Mouse (Mus musculus): Measurements from ENCODE around the gene Ndufb7. TPM values are rescaled to one million over a fixed set of nuclear protein-coding genes. Genes with fewer than 3 reads are reported as not detected.
"Not testable (repeated sequence)": the region's sequence is repeated elsewhere in the genome, so short reads cannot be mapped to it uniquely, and the experiment has no call there.

Ndufb7 gene
- total RNA-seq (2021), result 100 to 1,000 TPM; 147 to 150 TPM

DNA sequence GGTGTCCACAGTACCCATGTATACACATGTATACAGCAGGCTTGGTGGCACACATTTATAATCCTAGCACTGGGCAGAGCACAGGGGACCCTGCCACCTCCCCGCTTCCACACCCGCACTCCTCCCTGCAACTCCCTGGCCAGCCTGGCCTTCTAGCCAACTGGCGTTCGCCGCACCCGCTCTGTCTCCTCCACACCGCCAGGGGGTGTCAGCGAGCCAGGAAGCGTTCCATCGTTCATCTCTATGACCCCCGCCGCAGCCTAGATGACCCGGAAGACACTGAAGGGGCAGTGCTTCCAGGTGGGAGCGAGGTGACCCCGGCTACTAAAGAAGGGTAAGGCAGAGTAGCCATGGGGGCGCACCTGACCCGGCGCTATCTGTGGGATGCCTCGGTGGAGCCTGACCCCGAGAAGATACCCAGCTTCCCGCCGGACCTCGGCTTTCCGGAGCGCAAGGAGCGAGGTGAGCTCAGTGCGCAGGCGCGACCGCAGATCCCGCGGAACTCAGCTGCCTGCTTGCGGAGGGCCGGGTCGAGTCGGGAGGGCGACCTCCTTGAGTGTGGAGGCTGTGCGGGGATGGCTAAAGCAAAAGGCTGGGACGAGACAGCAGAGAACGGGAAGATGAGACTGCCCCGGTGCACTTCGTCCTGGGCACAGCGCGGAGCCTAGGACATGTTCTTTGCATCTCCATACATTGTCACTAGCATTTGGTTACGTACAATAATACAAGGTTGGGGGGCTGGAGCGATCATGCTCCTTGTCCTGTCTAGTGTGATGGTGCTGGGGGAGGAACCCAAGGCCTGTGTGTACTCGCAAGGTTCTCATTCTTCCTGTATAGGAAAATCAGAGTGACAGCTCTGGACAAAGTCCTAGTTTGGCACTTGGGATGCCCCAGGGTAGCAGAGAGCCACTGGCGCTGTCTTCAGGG, at the start of gene Ndufb7:
Gene Ndufb7, plus strand, starts transcription at position 203 of the 927 bp plus-strand sequence.
- DNase-seq, result peak; percentile 95 to 96

DNA sequence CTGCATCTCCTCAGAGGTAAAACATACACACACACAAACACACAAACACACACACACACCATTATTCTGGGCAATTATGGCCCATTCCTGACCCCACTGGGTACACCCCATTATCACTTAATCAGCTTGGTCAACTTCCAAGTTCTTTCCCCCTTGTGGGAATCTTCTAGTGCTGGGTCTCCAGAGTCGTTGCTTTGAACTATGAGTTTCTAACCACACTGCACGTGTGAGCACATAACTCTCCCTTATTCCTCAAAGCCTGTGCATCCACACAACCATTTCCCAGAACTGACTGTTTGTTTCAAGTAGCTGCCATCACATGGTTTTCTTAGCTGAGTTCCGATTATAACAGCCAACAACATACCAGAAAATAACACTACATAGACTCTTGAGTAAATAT, 46.0 kb upstream of the Ndufb7 start:
- DNase-seq, result no peak

DNA sequence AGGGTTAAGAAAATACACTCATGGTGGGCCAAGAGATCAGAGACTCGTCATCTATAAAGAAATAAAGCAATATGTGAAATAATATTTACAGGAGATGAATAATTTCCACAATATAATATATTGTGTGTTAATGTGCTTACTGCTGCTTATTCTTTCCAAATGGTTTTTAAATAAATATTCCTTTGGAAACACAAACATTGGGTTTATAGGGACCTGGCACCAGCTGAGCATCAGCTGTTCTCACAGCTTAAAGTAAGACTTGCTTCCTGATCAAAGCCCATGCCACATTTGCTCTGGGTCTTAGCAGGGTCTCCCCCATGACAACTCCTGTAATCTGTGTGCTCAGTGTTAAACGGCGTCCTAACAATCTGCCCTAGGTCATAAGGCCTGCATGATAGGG, 45.6 kb upstream of the Ndufb7 start:
- DNase-seq, result not testable (repeated sequence)

DNA sequence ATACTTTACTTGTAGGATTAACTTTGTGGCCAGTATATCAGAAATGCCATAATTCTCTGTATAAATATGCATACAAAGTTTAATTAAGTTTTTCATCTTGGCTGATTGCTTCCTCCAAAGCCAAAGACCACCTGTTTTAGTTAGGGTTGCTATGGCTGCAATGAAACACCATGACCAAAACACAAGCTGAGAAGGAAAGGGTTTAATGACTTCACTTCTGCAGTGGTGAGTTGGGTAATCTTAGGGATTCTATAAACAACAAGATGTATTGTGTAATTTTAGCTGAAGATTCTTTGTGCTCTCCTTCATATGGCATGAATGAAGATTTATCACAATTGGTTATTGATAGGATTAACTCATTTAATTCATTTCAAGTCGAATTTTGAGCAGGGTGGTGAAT, 45.2 kb upstream of the Ndufb7 start:
- DNase-seq, result no peak

DNA sequence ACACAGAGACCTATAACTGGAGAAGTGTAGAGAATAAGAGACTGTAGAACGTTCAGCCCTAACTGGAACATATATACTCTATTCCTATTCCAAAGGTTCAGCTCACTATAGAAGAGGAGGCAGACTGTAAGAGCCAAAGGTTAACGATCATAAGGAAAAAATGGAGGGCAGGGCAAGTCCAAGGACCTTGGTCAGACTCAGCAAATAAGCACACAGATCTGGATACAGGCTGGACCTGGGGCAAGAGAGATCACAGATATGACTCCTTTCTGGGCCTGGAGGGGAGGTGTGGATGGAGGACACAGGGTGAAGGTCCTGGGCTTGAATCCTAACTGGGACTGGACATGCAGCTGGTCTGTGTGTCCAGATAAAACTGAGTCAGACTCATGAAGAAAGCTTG, 31.7 kb upstream of the Ndufb7 start:
- DNase-seq, result no peak

DNA sequence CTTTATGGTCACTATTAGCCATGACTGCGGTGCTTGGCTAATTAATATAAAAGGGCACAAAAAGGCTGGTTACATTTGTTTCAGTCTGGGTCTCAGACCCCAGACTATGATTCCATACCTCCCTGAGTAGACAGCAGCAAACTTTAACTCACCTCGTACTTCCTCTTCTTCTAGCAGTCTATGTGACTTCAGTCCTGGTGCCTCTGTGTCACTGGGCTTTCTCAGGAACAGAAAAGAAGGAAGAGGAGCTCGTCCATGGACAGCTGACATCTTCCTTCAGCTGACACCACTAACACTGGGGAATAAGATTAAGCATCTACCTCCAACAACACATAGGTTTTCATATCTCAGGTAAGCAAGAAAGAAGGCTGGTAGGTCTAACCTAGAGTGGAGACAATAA, 30.7 kb upstream of the Ndufb7 start, which contains the start of gene Olfr370:
Gene Olfr370, plus strand, starts transcription at position 45 of the 400 bp plus-strand sequence.
- no peak for DNase-seq

DNA sequence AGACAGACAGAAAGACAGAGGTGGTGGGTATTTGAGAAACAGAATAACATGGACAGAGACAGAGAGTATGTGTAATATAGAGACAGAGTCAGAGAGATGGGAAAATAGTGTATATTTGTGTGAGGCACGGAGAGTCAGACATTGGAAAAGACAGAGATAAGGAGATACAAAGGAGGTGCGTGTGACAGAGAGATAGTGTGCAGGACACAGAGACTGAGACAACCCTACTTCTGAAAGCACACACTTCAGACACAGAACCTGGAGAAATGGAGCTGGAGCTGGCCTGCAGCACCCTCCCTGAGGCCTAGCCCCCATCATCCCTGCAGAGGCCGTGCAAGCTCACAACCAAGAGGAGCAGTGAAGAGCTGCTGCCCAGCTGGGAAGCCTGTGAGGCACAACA, 3.8 kb upstream of the Ndufb7 start:
- DNase-seq, result no peak

DNA sequence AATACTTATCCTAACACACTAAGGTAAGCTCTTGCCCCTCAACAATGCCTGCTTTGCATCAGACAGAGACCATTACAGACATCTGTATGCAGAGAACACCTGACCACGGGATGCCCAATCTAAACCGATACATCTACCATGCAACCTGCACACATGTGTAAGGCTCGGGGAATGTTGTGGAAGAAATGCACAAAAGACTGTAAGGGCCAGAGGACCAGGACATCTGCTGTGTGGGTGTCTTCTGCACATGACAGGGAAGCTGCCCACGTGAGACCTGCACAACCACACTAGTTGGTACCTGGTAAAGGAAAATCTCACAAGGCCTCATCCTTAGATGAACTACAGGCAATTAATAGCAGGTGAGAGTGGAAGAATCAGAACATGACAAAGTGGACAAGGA, 3.2 kb upstream of the Ndufb7 start:
- no peak for DNase-seq

DNA sequence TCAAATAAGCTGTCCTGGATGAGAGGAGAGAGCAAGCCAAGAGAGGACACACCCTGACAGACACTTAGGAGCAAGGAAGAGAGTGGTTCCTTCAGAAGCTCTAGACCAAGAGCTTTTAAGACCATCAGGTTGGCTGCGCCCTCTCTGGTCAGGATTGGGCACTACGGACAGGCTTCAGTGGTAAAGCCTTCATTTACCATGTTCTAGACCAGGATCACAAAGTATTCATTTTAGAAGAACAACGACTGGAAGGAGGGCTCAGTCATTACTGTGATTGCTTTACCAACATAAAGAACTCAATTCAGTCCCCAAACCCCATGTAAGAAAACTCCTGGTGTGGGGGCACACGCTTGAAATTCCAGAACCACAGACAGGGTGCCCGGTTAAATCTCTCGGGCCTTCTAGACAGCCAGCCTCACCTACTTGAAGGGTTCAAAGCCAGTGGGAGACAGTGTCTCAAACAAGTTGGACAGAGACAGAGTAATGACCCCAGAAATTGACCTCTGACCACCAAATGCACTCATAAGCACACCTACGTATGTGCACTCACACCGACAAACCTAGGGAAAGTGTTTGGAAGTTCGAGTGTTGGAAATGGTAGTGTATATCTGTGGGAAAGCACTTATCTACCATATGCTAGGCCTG, 618 bp upstream of the Ndufb7 start:
- peak in 1 of 2 experiments; percentile 1 for DNase-seq

DNA sequence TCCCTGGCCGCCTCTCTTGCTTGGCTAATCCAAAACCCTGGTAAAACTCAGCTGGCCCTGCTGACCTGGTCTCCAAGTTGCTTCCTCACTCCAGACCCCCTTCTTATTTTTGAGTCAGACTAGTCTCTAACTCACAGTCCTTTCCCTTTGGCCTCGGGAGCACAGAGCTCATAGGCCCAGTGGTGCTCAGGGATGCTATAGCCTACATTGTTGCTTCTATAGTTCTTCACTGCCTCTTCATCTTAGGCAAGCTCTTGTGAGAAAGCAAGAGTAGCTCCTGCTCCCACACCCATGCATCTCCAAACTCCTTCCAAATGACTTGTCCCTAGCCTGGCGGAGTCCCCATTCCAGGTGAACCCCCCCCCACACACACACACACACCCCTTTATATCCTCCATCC, 1.2 kb downstream of the Ndufb7 start:
- peak in 1 of 2 experiments; percentile 1 for DNase-seq

DNA sequence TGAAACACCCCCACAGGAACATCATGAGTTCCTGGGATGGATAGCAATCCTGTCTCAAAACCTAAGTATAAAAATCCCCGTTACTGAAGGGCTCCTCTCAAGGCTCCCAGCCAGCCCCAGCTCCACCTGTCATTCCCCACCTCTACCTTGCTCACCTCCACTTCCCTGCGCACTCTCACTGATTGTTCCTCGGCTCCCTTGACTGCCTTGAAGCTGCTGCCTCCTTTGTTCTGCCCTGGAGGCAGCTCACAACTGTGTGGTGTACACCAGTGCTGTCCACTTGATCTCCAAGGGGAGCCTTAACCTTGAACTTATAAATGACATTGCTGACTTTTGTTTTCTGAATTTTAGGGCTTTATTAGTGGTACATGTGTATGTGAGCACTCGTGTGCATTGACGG, 1.7 kb downstream of the Ndufb7 start:
- peak in 1 of 2 experiments; percentile 1 for DNase-seq

DNA sequence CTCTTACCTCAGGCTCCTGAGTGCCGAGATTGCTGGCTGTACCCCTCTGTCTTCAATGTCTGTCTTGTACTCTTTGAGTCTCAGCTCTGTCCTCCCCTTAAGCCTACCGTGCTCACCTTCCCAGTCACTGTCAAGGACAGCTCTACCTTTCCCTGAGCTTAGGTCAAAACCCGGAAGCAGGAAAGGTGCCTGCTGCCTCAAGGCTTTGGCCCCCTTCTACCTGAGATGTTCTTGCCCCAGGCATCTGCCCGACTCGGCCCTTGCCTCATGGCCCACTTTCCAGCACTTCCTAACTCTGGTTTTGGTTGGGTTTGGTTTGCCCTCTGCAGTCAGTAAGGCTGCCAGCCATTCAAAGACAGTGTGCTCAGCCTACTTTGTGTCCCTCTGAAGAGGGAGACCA, 2.3 kb downstream of the Ndufb7 start:
- DNase-seq, result no peak

DNA sequence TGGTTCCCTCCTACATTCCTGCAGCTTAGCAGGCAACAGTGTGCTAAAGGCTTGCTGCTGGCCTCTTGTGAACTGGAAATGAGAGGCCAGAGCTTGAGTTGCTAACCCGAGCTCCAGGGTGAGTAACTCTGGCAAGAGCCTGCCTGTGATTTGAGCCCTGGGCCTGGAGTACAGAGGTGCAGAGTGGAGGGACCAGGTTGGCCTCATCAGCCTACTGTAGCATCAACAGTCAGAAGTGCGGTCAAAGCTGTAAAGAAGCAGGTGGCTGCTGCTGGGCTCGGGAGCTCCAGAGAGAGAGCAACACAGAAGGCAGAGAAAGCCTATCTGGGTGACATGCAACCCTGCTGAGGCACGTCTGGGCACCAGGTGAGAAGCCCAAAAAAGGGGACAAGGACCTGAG, 2.7 kb downstream of the Ndufb7 start:
- peak in 1 of 2 experiments; percentile 1 for DNase-seq

DNA sequence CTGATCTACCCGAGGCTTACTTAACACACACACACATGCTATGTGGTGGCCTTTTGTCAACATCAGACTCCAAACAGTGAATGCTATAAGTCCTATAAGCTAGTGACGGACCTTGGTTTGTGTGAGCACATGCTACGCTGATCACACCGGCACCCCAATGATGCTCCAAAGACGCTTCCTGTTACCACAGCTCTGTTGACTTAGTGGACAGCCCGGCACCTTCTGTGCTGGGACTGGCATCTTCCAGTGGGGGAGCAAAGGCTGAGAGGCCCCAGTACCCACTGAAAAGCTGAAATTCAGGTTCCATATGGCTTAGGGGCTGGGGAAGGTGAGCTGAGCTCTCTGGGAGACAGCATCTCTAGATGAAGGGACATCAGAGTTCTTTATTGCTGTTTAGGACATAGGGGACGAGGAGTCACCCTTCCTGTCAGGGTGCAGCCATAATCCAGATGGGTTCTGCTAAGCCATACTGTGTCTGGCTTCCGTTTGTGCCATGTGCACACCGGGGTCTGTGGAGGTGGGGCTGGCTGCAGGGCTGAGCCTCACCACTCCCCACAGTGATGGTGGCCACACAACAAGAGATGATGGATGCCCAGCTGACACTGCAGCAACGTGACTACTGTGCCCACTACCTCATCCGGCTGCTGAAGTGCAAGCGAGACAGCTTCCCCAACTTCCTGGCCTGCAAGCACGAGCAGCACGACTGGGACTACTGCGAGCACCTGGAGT, 4.0 kb downstream of the Ndufb7 start:
- peak in 1 of 2 experiments; percentile 1 for DNase-seq

DNA sequence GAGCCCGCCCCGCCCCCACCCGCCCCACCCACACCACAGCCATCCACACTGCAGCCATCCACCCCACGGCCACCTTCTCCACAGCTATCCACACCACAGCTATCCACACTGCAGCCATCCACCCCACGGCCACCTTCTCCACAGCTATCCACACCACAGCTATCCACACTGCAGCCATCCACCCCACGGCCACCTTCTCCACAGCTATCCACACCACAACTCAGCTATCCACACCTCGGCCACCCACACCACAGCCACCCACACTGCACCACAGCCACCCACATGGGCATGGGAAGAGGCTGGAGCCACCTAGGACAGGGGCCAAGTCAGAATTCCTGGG, 4.5 kb downstream of the Ndufb7 start:
- DNase-seq, result not testable (repeated sequence)

DNA sequence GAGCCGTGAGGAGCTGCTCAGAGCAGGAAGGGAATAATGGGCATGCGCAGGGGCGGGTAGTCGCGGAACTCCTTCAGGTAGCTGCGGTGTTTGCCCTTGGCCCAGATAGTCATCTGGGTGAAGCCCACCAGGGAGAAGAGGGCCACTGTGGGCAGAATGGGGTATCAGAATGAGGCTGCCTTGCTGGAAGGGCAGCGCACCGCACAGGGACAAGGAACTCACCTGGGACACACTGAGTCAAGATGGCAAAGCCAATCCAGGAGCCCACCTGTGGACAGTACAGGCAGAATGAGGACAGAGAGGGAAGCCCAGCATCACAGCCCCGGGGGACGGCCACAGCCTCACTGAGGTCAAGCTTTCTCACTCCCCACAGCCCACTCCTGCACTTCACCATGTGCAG, 5.3 kb downstream of the Ndufb7 start:
- DNase-seq, result peak in 1 of 2 experiments; percentile 1

DNA sequence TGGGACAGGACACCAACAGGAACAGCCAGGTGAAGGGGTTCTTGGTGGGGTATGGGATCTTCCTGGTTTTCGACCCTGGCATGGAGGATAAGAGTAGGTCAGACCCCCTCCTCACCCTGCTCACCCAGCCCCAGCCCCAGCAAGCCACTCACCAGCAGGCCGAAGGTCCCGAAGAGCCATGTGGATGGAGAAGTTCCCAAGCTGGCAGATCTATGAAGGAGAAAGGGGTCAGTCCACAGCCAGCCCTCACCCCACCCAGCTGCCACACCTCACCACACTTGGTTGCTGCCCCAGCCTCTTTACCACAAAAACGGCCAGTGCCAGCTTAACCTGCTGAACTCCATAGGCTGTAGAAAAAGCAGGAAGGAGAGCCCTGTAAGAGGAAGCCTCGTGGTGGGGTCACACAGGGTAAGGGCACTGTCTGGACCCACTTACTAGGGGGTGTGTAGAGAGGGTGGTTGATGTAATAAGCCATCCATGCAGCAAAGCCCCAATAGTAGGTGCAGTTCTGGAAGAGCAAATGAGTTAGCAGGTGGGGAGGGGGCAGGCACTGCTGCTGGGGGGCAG, 5.9 kb downstream of the Ndufb7 start:
- no peak for DNase-seq

DNA sequence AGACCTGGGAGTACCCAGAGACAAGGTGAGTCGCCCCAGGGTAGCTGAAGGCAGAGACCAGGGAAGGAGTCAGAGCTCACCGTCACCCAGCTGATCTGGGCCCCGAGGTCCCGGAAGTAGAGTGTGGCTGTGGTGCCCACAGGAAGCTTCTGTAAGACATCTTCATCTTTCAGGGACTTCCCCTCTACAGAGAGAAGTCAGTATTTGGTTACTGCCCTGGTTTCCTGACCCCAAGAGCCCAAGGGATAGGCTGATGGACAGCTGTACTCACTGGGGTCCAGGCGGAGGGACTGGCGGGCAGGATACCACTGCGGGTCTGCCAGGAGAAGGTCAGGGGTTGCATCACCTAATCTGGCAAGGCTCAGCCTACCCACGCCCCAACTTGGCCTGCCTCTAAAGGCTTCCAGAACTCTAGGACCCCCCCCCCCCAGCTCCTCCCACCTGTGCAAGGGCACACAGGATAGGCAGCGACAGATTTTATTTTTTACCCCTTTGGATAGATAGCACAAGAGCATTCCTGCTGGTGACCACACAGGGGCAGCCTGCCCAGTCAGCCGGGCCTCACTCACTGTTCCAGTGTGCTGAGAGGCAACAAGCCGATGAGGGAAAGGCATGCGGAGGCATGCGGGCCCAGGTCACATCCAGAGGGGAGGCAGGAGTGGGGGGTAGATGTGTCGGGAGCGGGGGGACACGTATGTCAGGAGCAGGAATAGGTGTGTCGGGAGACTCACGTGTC, 6.8 kb downstream of the Ndufb7 start:
- DNase-seq, result peak in 1 of 2 experiments; percentile 6

DNA sequence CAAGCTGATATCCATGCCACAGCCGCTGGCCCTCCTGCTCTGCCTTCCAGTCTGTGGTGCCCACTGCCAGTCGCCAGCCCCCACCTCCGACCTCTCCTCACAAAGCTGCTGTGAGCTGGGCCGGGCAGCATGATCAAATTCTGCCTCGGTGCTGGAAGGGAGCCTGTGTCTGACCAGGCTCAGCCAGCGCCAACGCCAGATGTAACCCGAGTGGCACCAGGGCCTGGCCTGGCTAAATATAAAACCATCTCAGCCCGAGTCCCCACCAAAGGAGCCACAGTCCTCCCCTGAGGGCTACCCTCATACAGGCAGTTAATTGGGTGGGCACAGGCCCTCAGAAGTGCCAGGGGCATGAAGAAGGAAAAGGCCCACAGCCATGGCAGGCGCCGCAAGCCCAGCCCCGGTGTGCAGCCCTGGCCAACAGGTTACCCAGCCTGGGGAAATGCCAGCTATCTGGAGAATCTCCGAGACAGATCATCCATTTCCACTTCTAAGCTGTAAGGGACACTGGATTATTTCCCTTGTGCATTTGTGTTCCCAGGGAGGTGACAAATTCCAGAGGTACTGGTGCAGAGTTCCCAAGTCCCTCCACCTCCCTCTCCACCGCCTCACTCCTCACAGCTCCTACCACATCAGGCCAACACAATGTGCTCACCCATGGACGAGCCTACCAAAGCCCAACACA, 8.3 kb downstream of the Ndufb7 start:
- DNase-seq, result peak in 1 of 2 experiments; percentile 14

DNA sequence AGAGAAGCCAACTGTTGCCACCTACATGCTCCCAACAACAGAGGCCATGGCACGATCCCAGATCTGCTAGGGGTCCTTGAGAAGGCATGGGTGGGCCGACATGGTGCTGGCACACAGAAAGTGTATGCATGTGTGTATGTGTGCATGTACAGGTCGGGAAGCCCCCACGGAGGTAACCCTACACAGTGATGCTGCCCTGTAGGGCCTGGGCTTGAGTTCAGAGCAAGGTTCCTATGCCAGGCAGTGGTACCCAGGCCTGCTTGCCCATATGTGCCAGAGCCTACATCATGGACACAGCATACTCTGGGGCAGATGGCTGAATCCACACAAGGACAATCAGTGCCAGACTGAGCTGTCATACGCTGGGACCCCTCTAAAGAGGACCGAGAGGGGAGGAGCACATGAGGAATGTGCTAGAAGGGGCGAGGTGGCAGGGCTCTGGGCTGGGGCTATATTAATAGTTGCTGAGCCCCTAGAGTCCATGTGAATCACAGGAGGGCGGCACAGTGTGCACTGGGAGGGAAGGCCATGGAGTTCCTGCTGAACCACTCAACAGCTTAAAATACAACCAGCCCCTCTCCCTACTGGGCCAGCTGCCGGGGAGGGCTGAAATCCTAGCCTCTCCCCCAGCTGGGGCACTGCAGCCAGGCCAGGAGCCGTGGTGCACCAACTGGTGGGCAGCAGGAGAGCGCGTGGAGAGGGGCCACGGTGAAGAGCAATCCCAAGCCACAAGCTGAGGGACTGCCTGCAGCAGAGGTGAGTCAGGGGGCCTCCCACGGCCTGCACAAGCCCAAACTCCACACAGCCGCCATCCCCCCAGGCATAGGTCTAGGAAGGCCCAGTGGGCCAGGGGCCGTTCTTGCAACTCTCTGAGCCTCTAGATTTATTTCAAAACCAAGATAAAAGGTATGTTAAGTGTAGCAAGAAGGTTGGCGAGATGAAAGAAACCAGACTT, 9.4 kb downstream of the Ndufb7 start:
- DNase-seq, result peak; percentile 3 to 12

Measured in layer of hippocampus, postnatal 36 days (tissue).